Mouse (Mus musculus): ENCODE measurements around the gene Cpt1b. TPM values are rescaled to one million over a fixed set of nuclear protein-coding genes. Genes with fewer than 3 reads are reported as not detected.

Cpt1b gene
- polyA plus RNA-seq, 1 experiment from 2014 or later = 0.97 TPM

DNA sequence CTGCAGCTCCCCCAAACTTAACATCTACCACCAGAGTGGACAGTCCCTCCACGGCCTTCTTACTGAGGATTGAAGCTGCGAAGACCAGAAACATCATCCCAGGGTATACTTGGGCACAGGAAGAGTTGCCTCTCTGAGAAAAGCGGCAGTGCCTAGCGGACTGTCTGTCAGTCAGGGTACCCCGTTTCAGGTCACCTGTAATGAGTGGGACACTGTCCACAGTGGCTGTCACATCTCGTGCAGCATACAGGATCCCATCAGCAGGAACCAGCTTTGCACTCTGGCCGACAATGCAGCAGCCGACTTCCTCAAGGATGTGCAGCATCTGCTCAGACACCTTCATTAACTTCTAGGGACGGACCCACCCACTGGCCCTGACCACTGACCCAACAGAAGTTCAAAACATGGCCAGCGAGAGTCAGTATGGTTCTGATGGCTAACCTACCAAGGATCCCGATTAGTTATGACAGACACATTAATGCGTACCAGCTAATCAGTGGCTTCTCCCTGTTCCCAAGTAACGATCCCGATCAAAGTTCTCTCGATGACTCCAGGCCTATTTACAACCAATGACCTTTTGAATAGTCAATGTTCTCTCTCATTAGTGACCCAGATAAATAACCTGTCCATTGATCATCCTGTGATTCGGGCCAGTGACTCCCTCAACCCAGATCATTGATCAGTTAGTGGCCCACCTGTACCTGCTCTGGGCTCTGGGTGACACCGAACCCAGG, 50.7 kb downstream of the Cpt1b start:
- peaks cover 19% of the 10 kb centered on the region for H3K4me1 ChIP-seq (ENCODE audit: control insufficient read depth, insufficient read depth, low read length)
- H3K36me3 ChIP-seq (ENCODE audit: control insufficient read depth, insufficient read depth, low read length) = peaks cover 28% of the 10 kb centered on the region
- ATAC-seq (ENCODE audit: low FRiP score, low TSS enrichment) (no peak), DNase-seq (no peak)
- H3K9me3 ChIP-seq (ENCODE audit: control insufficient read depth, low read length) = no peaks in the 10 kb centered on the region
- H3K4me3 ChIP-seq (replicated peaks; ENCODE audit: low read depth, low read length) = no peak overlapping the region
- peaks cover 38% of the 10 kb centered on the region for H3K27me3 ChIP-seq (ENCODE audit: control insufficient read depth, insufficient read depth, low read length)
- H3K27ac ChIP-seq (replicated peaks; ENCODE audit: low read depth, low read length) = no peak overlapping the region
- H3K4me2 ChIP-seq (ENCODE audit: low read length) = no peak overlapping the region; the same call in 1 of the 2 replicates
- 93% methylated on average over 17 of the region's 17 CpGs for WGBS
- H3K9ac ChIP-seq (replicated peaks; ENCODE audit: low read length) = no peak overlapping the region; the same call in 1 of the 2 replicates

GRCm38 (mm10) chr15:89374340-89374739, 51.3 kb downstream of the Cpt1b start:
- peak overlapping the region; percentile 93 for H3K27ac ChIP-seq (replicated peaks; ENCODE audit: low read depth, low read length)
- peaks cover 35% of the 10 kb centered on the region for H3K27me3 ChIP-seq (ENCODE audit: control insufficient read depth, insufficient read depth, low read length)
- WGBS = 44% methylated on average over 9 of the region's 9 CpGs
- H3K9ac ChIP-seq (replicated peaks; ENCODE audit: low read length) = peak overlapping the region; percentile 81
- ATAC-seq (ENCODE audit: low FRiP score, low TSS enrichment) (peak; percentile 10; the same call in 1 of the 2 replicates), DNase-seq (no peak)
- H3K4me1 ChIP-seq (ENCODE audit: control insufficient read depth, insufficient read depth, low read length) = peaks cover 18% of the 10 kb centered on the region
- peak overlapping the region; percentile 70 for H3K4me3 ChIP-seq (replicated peaks; ENCODE audit: low read depth, low read length)
- no peaks in the 10 kb centered on the region for H3K9me3 ChIP-seq (ENCODE audit: control insufficient read depth, low read length)
- H3K36me3 ChIP-seq (ENCODE audit: control insufficient read depth, insufficient read depth, low read length) = peaks cover 34% of the 10 kb centered on the region
- H3K4me2 ChIP-seq (ENCODE audit: low read length) = peak overlapping the region; percentile 87

DNA sequence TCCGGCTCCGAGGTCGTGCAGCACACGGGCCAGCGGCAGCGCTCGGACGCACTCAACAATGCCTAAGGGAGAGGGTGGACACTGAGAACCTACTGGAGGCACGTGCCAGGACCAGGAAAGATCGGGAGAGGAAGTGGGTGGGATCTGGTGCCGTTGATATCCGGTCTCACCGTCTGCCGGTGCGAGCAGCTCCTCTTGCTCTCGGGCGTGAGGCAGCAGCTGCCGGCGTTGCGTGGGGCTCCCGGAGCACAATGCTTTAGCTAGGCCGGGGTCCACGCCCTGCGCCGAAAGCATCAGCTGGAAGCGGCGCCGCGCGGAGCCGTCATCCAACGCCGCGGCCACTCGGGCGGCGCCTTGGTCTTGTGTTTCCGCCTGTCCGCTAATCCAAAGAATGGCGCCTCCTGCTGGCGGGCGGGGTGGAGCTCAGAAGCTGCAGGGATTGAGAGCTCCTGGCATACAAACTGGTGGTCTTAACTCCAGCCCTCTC, 51.9 kb downstream of the Cpt1b start, which contains the start of gene Sco2:
Gene Sco2 (minus strand): TSS at position 85 of the 487 bp plus-strand sequence.
- peak; percentile 96 for DNase-seq
- peak within 1 kb of the TSS; percentile 87 for H3K4me2 ChIP-seq (ENCODE audit: low read length)
- peak; percentile 85 for ATAC-seq (ENCODE audit: low FRiP score, low TSS enrichment)
- peak within 1 kb of the TSS; percentile 70 for H3K4me3 ChIP-seq (replicated peaks; ENCODE audit: low read depth, low read length)
- H3K36me3 ChIP-seq (ENCODE audit: control insufficient read depth, insufficient read depth, low read length) = peaks cover 40% of the 10 kb centered on the region
- WGBS = under 1% methylated on average over 42 of the region's 42 CpGs
- no peaks in the 10 kb centered on the region for H3K9me3 ChIP-seq (ENCODE audit: control insufficient read depth, low read length)
- peaks cover 29% of the 10 kb centered on the region for H3K27me3 ChIP-seq (ENCODE audit: control insufficient read depth, insufficient read depth, low read length)
- H3K27ac ChIP-seq (replicated peaks; ENCODE audit: low read depth, low read length) = peak within 1 kb of the TSS; percentile 93
- peaks cover 13% of the 10 kb centered on the region for H3K4me1 ChIP-seq (ENCODE audit: control insufficient read depth, insufficient read depth, low read length)
- H3K9ac ChIP-seq (replicated peaks; ENCODE audit: low read length) = peak within 1 kb of the TSS; percentile 81

DNA sequence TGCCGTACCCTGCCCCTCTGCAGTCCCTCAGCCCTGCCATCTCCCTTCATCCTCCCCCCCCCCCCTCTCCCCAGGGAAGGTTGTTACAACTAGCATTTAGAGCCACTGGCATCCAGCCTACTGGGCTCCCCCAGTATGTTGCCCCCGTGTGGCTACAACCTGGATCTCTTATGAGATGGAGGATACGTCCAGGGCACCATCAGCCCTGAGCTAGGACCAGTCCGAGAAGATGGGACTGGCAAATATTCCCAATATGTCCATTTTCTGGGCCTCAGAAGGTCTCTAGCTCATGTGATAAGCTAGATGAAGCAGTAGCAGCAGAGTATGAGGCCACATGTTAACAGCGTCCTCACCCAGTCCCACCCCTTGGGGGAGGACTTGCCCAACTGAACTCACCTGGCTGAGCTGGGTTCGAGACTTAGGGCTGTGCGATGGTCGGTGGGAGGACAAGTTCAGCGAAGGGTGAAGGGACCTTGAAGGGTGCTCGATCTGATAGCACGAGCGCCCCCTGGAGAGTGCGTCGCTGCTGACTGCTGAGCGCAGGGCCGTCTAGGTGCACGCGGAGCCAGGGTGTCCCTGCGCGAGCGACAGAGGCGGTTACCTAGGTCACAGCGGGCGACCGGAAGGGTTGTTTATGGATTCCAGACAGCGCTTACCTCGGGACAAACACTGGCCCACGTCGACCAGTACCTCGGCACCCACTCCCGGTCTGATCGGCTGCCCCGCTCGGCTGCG, 52.5 kb downstream of the Cpt1b start:
- Histone ChIP-seq H3K9ac (replicated peaks; ENCODE audit: low read length) (peak overlapping the region; percentile 81), H3K4me1 (ENCODE audit: control insufficient read depth, insufficient read depth, low read length) (peaks cover 11% of the 10 kb centered on the region), H3K27me3 (ENCODE audit: control insufficient read depth, insufficient read depth, low read length) (peaks cover 23% of the 10 kb centered on the region), H3K4me2 (ENCODE audit: low read length) (peak overlapping the region; percentile 87), H3K27ac (replicated peaks; ENCODE audit: low read depth, low read length) (peak overlapping the region; percentile 93), H3K4me3 (replicated peaks; ENCODE audit: low read depth, low read length) (peak overlapping the region; percentile 70), H3K9me3 (ENCODE audit: control insufficient read depth, low read length) (no peaks in the 10 kb centered on the region), H3K36me3 (ENCODE audit: control insufficient read depth, insufficient read depth, low read length) (peaks cover 46% of the 10 kb centered on the region)
- 2% methylated on average over 35 of the region's 35 CpGs for WGBS
- DNase-seq (peak; percentile 85), ATAC-seq (ENCODE audit: low FRiP score, low TSS enrichment) (peak; percentile 75)

DNA sequence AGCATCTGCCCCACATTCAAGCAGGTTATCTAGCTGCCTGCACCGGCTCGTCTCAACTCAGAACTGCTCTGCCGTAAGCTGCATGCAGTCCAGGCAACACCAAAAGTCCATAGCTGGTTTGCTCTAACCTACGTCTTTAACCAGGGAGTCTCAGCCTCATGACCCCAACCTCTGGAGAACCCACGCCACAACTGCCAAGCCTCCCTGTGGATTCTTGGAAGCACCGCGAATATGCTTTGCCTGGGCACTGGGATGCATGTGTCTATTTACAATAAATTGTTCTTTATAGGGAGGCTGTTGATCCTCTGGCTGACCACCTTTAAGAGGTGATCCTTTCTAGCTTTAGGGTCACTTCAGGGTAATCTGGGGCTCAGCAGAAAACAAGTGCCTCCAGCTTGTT, 53.1 kb downstream of the Cpt1b start:
- peak overlapping the region; percentile 93; the same call in 1 of the 2 replicates for H3K27ac ChIP-seq (replicated peaks; ENCODE audit: low read depth, low read length)
- H3K36me3 ChIP-seq (ENCODE audit: control insufficient read depth, insufficient read depth, low read length) = peaks cover 52% of the 10 kb centered on the region
- H3K4me1 ChIP-seq (ENCODE audit: control insufficient read depth, insufficient read depth, low read length) = peaks cover 11% of the 10 kb centered on the region
- no peak for DNase-seq
- no peak for ATAC-seq (ENCODE audit: low FRiP score, low TSS enrichment)
- H3K4me2 ChIP-seq (ENCODE audit: low read length) = peak overlapping the region; percentile 87
- peak overlapping the region; percentile 70; the same call in 1 of the 2 replicates for H3K4me3 ChIP-seq (replicated peaks; ENCODE audit: low read depth, low read length)
- no peaks in the 10 kb centered on the region for H3K9me3 ChIP-seq (ENCODE audit: control insufficient read depth, low read length)
- 86% methylated on average over 7 of the region's 7 CpGs for WGBS
- peaks cover 17% of the 10 kb centered on the region for H3K27me3 ChIP-seq (ENCODE audit: control insufficient read depth, insufficient read depth, low read length)
- H3K9ac ChIP-seq (replicated peaks; ENCODE audit: low read length) = no peak overlapping the region

GRCm38 (mm10) chr15:89372068-89372467, 53.6 kb downstream of the Cpt1b start:
- Histone ChIP-seq H3K9ac (replicated peaks; ENCODE audit: low read length) (no peak overlapping the region), H3K4me1 (ENCODE audit: control insufficient read depth, insufficient read depth, low read length) (peaks cover 11% of the 10 kb centered on the region), H3K27me3 (ENCODE audit: control insufficient read depth, insufficient read depth, low read length) (peaks cover 12% of the 10 kb centered on the region), H3K27ac (replicated peaks; ENCODE audit: low read depth, low read length) (no peak overlapping the region), H3K36me3 (ENCODE audit: control insufficient read depth, insufficient read depth, low read length) (peaks cover 57% of the 10 kb centered on the region), H3K4me2 (ENCODE audit: low read length) (no peak overlapping the region), H3K4me3 (replicated peaks; ENCODE audit: low read depth, low read length) (no peak overlapping the region), H3K9me3 (ENCODE audit: control insufficient read depth, low read length) (no peaks in the 10 kb centered on the region)
- ATAC-seq (ENCODE audit: low FRiP score, low TSS enrichment) (no peak), DNase-seq (no peak)
- 93% methylated on average over 13 of the region's 13 CpGs for WGBS

Other genes starting within 250 kb of the Cpt1b start
- gene Plxnb2, start 245.1 kb downstream of the Cpt1b start, polyA plus RNA-seq (2014; fragmentation: Nextera tagmentation; extraction: Ambion mirVana) = 86.4 and 107 TPM in 2 replicates
- 85.2 and 117 TPM in 2 replicates for gene Dennd6b, start 229.4 kb downstream of the Cpt1b start, polyA plus RNA-seq (2014; fragmentation: Nextera tagmentation; extraction: Ambion mirVana)
- 88.6 and 90.0 TPM in 2 replicates for gene Ppp6r2, start 214.3 kb downstream of the Cpt1b start, polyA plus RNA-seq (2014; fragmentation: Nextera tagmentation; extraction: Ambion mirVana)
- gene Sbf1, start 110.6 kb downstream of the Cpt1b start, polyA plus RNA-seq (2014; fragmentation: Nextera tagmentation; extraction: Ambion mirVana) = 103 and 109 TPM in 2 replicates
- gene Adm2, start 103.1 kb downstream of the Cpt1b start, polyA plus RNA-seq (2014; fragmentation: Nextera tagmentation; extraction: Ambion mirVana) = not detected in 2 replicates
- not detected in 2 replicates for gene Miox, start 91.5 kb downstream of the Cpt1b start, polyA plus RNA-seq (2014; fragmentation: Nextera tagmentation; extraction: Ambion mirVana)
- 18.3 and 23.9 TPM in 2 replicates for gene Lmf2, start 70.2 kb downstream of the Cpt1b start, polyA plus RNA-seq (2014; fragmentation: Nextera tagmentation; extraction: Ambion mirVana)
- 106 and 111 TPM in 2 replicates for gene Ncaph2, start 70.1 kb downstream of the Cpt1b start, polyA plus RNA-seq (2014; fragmentation: Nextera tagmentation; extraction: Ambion mirVana)
- gene Sco2, start 52.0 kb downstream of the Cpt1b start, polyA plus RNA-seq (2014; fragmentation: Nextera tagmentation; extraction: Ambion mirVana) = 12.2 and 20.7 TPM in 2 replicates
- gene Tymp, start 48.8 kb downstream of the Cpt1b start, polyA plus RNA-seq (2014; fragmentation: Nextera tagmentation; extraction: Ambion mirVana) = 2.7 and 3.0 TPM in 2 replicates
- 0.74 and 0.82 TPM in 2 replicates for gene Odf3b, start 46.6 kb downstream of the Cpt1b start, polyA plus RNA-seq (2014; fragmentation: Nextera tagmentation; extraction: Ambion mirVana)
- 0.08 TPM in 1 of 2 replicates, not detected in the other for gene Klhdc7b, start 40.9 kb downstream of the Cpt1b start, polyA plus RNA-seq (2014; fragmentation: Nextera tagmentation; extraction: Ambion mirVana)
- gene Syce3, start 15.4 kb downstream of the Cpt1b start, polyA plus RNA-seq (2014; fragmentation: Nextera tagmentation; extraction: Ambion mirVana) = not detected in 2 replicates
- 3.5 and 4.6 TPM in 2 replicates for gene C730034F03Rik, start 3.7 kb upstream of the Cpt1b start, polyA plus RNA-seq (2014; fragmentation: Nextera tagmentation; extraction: Ambion mirVana)
- gene Gm44502, start 3.8 kb upstream of the Cpt1b start, polyA plus RNA-seq (2014; fragmentation: Nextera tagmentation; extraction: Ambion mirVana) = not detected in 2 replicates
- gene Chkb, start 4.0 kb upstream of the Cpt1b start, polyA plus RNA-seq (2014; fragmentation: Nextera tagmentation; extraction: Ambion mirVana) = 76.3 and 84.0 TPM in 2 replicates
- gene Mapk8ip2, start 28.1 kb upstream of the Cpt1b start, polyA plus RNA-seq (2014; fragmentation: Nextera tagmentation; extraction: Ambion mirVana) = 57.6 and 61.6 TPM in 2 replicates
- gene Arsa, start 51.6 kb upstream of the Cpt1b start, polyA plus RNA-seq (2014; fragmentation: Nextera tagmentation; extraction: Ambion mirVana) = 16.0 and 21.7 TPM in 2 replicates
- gene Shank3, start 73.8 kb upstream of the Cpt1b start, polyA plus RNA-seq (2014; fragmentation: Nextera tagmentation; extraction: Ambion mirVana) = 9.9 and 11.5 TPM in 2 replicates
- 2.1 and 2.3 TPM in 2 replicates for gene Acr, start 142.5 kb upstream of the Cpt1b start, polyA plus RNA-seq (2014; fragmentation: Nextera tagmentation; extraction: Ambion mirVana)
- gene Rabl2, start 166.1 kb upstream of the Cpt1b start, polyA plus RNA-seq (2014; fragmentation: Nextera tagmentation; extraction: Ambion mirVana) = 82.6 and 88.4 TPM in 2 replicates

Data from midbrain, embryonic 14.5 days (tissue).